Mouse (Mus musculus) layer of hippocampus, adult 8-10 months (tissue): Measurements from ENCODE around the gene Nin. TPM values are rescaled to one million over a fixed set of nuclear protein-coding genes. Genes with fewer than 3 reads are reported as not detected.

ENCODE experiments used
- DNase-seq, 2 experiments: peaks; one replicate each; pipeline ENCODE4 v3.0.0; 2022; ENCODE audit warnings: low spot score in 2 of 2
- total RNA-seq, 4 experiments: library from RNA; stranded (reverse); gene quantifications; 2 replicates each; pipeline ENCODE4 v1.2.4; 2022

Nin gene
- total RNA-seq, 4 experiments from 2014 or later, result 58.1 to 82.5 (median 66.6) TPM

- no peak for DNase-seq
These were observed 29.8 kb downstream of the Nin start for GRCm38 (mm10) chr12:70083737-70084136.

DNA sequence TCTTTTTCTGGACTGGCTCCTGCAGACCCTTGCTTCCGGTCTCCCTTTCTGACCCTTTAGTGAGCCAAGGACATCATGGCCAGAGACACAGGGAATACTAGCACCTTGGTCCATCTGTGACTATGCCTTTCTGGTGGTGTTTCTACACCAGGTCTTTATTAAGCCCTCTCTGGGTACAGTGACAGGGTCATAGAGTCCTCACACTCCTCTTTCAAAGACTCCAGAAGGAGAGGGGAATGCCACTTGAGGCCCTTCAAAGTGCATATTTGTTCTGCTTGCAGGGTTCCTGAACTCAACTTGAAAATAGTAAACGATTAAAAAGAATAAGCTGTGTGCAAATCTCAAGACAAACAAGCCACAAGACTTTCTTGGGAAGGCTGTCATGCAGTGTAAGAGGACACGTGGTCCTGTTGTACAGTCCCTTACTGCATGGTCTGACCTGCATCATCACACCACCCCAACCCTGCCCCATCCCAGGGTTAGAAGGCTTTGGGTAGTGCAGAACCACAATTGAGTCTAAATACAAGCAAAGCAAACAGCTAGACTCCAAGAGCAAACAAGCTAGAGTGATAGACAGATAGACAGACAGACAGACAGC is 30.5 kb downstream of the Nin start:
- DNase-seq, result no peak

- no peak for DNase-seq
These were observed 31.0 kb downstream of the Nin start for GRCm38 (mm10) chr12:70082485-70082884.

GRCm38 (mm10) chr12:70078471-70079025 is 35.0 kb downstream of the Nin start:
- DNase-seq, result no peak

- no peak for DNase-seq
These were observed 37.0 kb downstream of the Nin start for GRCm38 (mm10) chr12:70076493-70076892.

DNA sequence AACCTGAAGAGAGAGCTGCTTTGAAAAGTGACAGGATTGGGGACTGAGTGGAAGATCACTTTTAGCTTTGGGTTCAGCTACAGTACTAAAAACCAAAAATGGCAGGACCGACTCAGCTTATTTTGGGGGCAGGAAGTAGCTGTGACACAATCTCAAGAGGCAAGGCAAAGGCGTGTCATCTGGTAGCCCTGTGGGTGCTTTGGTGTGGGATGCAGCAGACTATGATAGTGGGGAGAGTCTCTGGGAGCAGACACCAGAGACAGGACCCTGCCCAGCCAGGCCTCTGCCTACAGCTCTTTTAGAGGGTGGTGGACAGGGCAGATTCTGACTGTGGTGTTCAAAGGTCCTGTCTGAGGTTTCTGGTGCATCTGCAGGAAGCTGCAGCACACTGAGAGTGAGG is 38.5 kb downstream of the Nin start:
- DNase-seq, result no peak

GRCm38 (mm10) chr12:70070888-70071287 is 42.6 kb downstream of the Nin start:
- no peak for DNase-seq

GRCm38 (mm10) chr12:70070306-70070705 is 43.2 kb downstream of the Nin start:
- no peak for DNase-seq

DNA sequence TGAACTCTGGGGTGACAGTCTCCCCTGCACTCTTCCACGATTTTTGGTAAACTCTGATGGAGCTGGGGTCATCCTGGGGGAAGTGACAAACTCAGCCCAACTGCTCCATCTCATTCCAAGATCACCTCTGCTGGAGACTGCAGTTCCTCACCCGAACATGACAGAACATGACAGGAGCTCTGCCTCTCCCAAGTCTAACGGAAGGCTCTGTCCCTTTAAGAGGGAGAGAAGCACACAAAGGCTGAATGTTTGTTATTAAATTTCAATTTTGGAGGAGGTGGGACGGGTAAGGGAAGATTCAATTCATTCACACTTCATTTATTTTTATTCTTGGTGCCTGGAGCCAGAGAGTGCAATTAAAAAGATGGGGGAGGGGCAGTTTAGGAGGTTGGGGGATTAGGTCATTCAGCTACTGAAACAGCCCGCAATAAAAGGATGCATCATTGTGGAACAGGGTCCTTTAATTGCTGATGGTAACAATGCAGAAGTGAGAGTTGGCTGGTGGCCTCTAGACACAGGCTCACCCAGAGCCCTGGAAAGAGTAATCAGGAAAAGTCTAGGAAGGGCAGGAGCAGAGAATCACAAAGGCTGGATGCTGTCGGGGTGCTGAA is 44.8 kb downstream of the Nin start:
- no peak for DNase-seq

GRCm38 (mm10) chr12:70067849-70068248 is 45.7 kb downstream of the Nin start:
- DNase-seq, result peak in 1 of 2 experiments; percentile 54

- DNase-seq, result peak in 1 of 2 experiments; percentile 63
These were observed 51.4 kb downstream of the Nin start for GRCm38 (mm10) chr12:70062114-70062513.

DNA sequence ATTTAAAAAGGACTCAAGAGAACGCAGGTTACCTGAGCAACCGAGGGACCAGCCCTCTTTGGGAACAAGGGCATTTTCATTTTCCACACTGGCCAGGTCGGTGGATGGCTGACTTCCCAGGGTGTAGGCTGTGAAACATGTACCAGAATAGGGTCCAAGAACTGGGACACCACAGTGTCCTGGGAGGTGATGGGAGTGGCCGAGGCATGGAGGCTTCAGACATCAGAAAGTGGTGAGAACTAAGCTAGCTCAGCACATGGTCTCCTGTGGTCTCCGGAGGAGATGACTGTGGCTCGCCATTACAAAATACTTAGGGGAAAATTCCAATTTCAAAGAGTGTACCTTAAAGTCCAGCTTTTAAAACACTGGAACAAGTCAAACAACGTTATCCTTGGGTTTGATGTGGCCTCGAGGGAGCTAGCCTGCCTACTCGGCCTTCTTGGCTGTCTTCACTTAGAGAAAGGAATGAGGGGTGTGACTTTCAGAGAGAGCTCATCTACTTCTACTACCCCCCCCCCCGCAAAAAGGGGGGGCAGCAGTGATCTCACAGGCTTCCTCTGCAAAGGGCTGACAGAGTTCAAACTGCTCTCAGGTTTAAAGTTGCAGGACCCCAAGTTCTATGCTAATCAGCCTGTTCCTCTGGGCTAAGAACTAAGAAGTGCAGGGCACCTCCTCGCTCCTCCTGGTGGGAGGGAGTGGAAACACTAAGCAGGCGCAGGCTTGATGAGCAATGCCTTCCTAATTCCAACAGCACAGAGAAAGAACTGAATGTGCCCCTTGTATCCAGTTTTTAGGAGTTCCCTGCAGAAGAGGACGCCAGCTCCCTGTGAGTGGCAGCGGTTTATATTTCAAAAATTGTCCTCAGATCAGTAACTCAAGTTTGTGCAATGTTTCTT is 54.3 kb downstream of the Nin start:
- no peak for DNase-seq

DNA sequence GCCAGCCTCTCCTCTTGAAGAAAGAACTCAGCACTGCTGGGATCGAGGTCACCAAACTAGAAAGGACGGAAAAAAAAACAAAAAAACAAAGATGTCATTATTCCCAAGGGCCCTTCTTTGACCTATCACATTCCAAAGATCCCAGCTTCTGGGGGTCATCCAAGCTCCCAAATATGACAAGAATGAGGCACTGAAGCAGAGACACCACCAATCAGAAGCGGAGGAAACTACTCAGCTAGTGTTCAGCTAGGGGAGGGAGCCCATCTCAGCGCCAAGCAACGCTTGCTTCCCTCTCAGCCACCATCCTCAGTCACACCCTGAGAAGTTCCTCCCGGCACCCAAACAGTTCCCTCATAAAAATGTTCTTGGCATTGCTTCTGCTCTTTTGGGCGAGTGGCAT is 62.8 kb downstream of the Nin start:
- DNase-seq, result no peak

- DNase-seq, result no peak
These were observed 64.8 kb downstream of the Nin start for GRCm38 (mm10) chr12:70048741-70049140.

DNA sequence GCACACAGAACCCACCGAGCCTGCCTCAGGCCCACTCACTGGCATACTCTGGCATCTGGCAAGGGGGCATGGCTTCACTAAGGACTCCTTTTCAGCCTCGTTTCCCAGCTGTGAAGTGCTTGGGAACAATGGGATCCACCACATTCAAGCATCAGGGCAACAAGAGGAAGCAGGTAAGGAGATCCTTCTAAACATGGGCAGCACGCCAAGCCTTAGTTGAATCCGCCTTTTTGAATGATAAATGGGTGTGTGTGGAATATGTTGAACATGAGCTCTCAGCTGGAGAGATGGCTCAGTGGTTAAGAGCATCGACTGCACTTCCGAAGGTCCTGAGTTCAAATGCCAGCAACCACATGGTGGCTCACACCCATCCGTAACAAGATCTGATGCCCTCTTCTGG is 66.2 kb downstream of the Nin start:
- no peak for DNase-seq

- no peak for DNase-seq
These were observed 69.2 kb downstream of the Nin start for GRCm38 (mm10) chr12:70044353-70044752.

DNA sequence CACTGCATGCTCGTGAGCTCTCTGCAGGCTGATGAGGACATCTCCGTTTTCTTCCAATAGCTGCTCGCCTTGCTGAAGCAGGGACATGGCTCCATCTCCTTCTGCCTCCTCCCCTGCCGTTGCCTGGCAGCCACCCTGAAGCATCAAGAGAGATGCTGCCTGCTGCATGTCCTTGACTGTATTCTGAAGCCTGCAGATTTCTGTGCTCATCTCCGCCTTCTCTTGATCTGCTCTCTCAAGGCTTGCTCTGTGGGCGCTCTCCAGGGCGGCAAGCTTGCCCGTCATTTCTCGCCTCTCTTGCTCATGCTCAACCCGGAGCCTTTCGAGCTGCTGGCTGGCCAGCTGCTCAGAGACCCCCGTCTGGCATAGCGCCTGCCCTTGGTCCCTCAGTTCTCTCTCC is 70.1 kb downstream of the Nin start:
- peak; percentile 62 to 66 for DNase-seq

- no peak for DNase-seq
These were observed 72.5 kb downstream of the Nin start for GRCm38 (mm10) chr12:70040981-70041380.

- peak in 1 of 2 experiments; percentile 41 for DNase-seq
These were observed 76.7 kb downstream of the Nin start for GRCm38 (mm10) chr12:70036722-70037305.

DNA sequence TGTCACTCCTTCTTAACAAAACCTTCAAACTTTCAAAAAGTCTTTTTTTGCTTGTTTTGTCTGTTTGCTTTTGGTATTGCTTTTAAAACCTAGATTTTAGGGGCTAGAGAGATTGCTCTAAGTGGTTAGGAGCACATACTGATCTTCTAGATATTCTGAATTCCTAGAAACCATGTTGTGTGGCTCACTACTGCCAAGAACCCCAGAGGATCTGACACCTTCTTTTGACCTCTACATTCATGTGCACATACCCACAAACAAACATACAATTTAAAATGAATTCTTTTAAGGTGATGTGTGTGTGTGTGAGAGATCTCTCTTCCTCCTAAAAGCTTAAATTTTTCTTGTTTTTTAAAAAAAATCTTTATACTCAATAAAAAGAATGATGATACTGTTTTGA is 87.3 kb downstream of the Nin start:
- DNase-seq, result no peak

DNA sequence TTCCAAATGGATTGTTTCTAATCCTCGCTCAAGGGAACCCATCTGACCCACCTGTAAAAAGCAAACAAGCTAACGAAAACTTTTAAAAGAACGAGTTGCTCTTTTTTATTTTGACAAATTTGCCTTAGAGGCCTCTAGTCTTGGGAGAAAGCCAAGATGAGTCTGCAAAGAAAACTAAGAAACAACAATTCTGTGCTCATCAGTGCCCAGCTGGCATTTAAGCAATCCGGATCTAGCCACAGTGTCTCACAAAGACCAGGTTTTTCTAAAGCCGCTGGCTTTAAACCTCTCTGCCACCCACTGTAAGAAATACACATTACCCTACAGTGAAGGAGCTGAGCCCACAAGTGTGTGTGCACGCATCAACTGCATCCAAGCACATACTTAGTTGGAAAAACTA is 88.1 kb downstream of the Nin start:
- no peak for DNase-seq

DNA sequence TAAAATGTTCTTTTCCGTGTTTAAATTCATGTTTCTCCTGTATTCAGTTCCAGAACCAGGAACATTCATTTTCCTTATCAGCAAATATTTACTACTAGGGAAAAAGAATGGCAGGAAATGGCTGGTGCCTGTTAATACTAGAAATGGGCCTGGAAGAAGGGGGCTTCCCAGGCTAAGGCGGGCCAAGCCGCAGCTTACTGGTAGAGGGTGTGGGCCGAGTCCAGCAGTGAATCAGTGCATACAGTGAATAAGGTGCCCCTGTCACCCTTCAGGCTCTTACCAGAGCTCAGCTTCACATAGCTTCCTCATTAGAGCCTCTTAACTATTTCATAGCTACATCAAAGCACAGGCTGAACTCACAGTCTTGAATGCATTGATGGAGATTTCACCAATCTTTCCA is 89.9 kb downstream of the Nin start:
- DNase-seq, result no peak
